Mouse (Mus musculus): ENCODE measurements at regions not wholly inside any gene's neighbourhood (a gene's known extent, or its start where the extent isn't known, plus 50 kb on each side); places are given as distances from the start of the nearest gene placed in this dataset.

DNA sequence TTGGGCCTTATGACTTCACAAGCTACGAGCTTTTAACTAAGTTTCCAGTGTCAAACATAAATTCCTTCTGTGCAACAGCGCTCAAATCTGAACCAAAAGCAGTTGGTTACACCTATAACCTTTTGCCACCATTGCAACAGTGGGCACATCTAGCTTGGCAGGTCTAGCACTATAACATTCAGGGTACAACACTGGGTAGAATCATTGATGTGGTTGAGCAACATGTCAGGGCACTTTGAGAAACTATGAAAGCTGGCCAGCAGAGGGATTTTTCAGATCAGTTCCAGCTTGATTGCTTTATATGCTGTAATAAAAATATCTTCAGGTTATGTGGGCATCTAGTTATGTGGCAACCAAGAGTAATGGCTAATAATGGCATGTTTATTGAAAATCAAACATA is 63.8 kb upstream of the Slc7a11 start:
- no peak for DNase-seq

All from adrenal gland, postnatal 10 days (tissue).